Comparison of ENCODE assay signal across 15 mouse cellular contexts in genomic region chr6:146530363-146530762, GRCm38 (mm10). TPM values are rescaled to one million over a fixed set of nuclear protein-coding genes. Genes with fewer than 3 reads are reported as not detected.
DNase-seq lines count a peak whose midpoint lies in the region; ATAC-seq and TF ChIP-seq lines count a peak whose summit lies in the region.
"Had no signal": no experiment of that assay in that cellular context is flagged by ENCODE, and none has a peak within 500 bp of the region (broad histone marks: within the 10 kb centered on the region; RNA-seq: fewer than 3 reads in every experiment).

No protein-coding gene starts in this region.

- no peak for TF ChIP-seq POLR2A in CH12.LX (IDR thresholded peaks at IDR 0.05; ENCODE audit: low read depth, low read length)

- no peak overlapping the region for H3K4me3 ChIP-seq in heart, embryonic 14.5 days (ENCODE audit: control insufficient read depth in 1 of 2, insufficient read depth in 1 of 2, low read depth in 1 of 2, low read length in 2 of 2)
- H3K4me3 ChIP-seq in kidney, postnatal 0 days (replicated peaks; ENCODE audit: low read depth, low read length) = no peak overlapping the region
- no peak overlapping the region for H3K4me3 ChIP-seq in CH12.LX (replicated peaks in 1 of 3; ENCODE audit: low read depth in 2 of 3, low read length in 2 of 3, poor library complexity in 1 of 3)
- no peak overlapping the region for H3K4me3 ChIP-seq in intestine, embryonic 16.5 days (ENCODE audit: low read length)
- H3K4me3 ChIP-seq: embryonic facial prominence, embryonic 13.5 days; midbrain, embryonic 15.5 days had no signal

- no peak for DNase-seq in heart, adult 9 months (ENCODE audit: low spot score in 2 of 2)
- DNase-seq in kidney, postnatal 0 days (ENCODE audit: low spot score) = no peak
- DNase-seq in kidney, postnatal 14 days = no peak
- DNase-seq in CH12.LX (ENCODE audit: extremely low read depth) = peak; percentile 68
- no peak for DNase-seq in urinary bladder, postnatal 36 days (ENCODE audit: low spot score in 2 of 2)
- DNase-seq: cerebellum, adult 11-12 months; cerebellum, postnatal 36 days; gastrocnemius, postnatal 10 days; right cerebral cortex, postnatal 14 days had no signal

- H3K4me1 ChIP-seq in heart, embryonic 14.5 days (ENCODE audit: control insufficient read depth in 2 of 2, insufficient read depth in 2 of 2, low read length in 2 of 2) = peaks cover 9 to 12% of the 10 kb centered on the region in 2 experiments; a peak in 3 of 4 replicates
- H3K4me1 ChIP-seq in kidney, postnatal 0 days (replicated peaks; ENCODE audit: insufficient read depth, low read length) = no peaks in the 10 kb centered on the region
- peaks cover 11 to 27% of the 10 kb centered on the region in 2 experiments for H3K4me1 ChIP-seq in CH12.LX (ENCODE audit: control insufficient read depth in 1 of 2, insufficient read depth in 2 of 2)
- H3K4me1 ChIP-seq in intestine, embryonic 16.5 days (ENCODE audit: control insufficient read depth, insufficient read depth, low read length) = peaks cover 9% of the 10 kb centered on the region; the same call in 1 of the 2 replicates
- H3K4me1 ChIP-seq: midbrain, embryonic 15.5 days had no signal

- no peaks in the 10 kb centered on the region for H3K9me3 ChIP-seq in heart, embryonic 14.5 days (ENCODE audit: control insufficient read depth, low read length)
- no peaks in the 10 kb centered on the region for H3K9me3 ChIP-seq in kidney, postnatal 0 days (replicated peaks; ENCODE audit: low read length)
- H3K9me3 ChIP-seq in CH12.LX (replicated peaks; ENCODE audit: low read length) = no peaks in the 10 kb centered on the region
- H3K9me3 ChIP-seq in intestine, embryonic 16.5 days (ENCODE audit: control insufficient read depth, low read length) = no peaks in the 10 kb centered on the region
- H3K9me3 ChIP-seq: embryonic facial prominence, embryonic 13.5 days; G1E; midbrain, embryonic 15.5 days had no signal

- dilution Hi-C loops in CH12.LX (cut with MboI; ENCODE audit: extremely low pct_ligation_motif_present, extremely low pct_unique_long_range_greater_than_20kb, low sequenced_read_pairs) = no loop called here

- H3K4me2 ChIP-seq in heart, embryonic 14.5 days (ENCODE audit: low read length) = no peak overlapping the region
- no peak overlapping the region for H3K4me2 ChIP-seq in kidney, postnatal 0 days (ENCODE audit: low read length)
- H3K4me2 ChIP-seq in CH12.LX (ENCODE audit: insufficient read depth, low read depth, poor library complexity, severe bottlenecking) = no peak overlapping the region; the same call in 1 of the 2 replicates
- no peak overlapping the region for H3K4me2 ChIP-seq in intestine, embryonic 16.5 days (ENCODE audit: low read depth, low read length)
- H3K4me2 ChIP-seq: embryonic facial prominence, embryonic 13.5 days; midbrain, embryonic 15.5 days had no signal

- H3K9ac ChIP-seq in heart, embryonic 14.5 days (ENCODE audit: low read length) = no peak overlapping the region
- no peak overlapping the region for H3K9ac ChIP-seq in kidney, postnatal 0 days (ENCODE audit: low read depth, low read length)
- H3K9ac ChIP-seq in CH12.LX (ENCODE audit: insufficient read depth, low read depth) = no peak overlapping the region
- no peak overlapping the region for H3K9ac ChIP-seq in intestine, embryonic 16.5 days (ENCODE audit: low read depth, low read length)
- H3K9ac ChIP-seq: embryonic facial prominence, embryonic 13.5 days; midbrain, embryonic 15.5 days had no signal

- no peak for TF ChIP-seq CTCF in kidney, postnatal 0 days (IDR thresholded peaks at IDR 0.05; ENCODE audit: low read depth)
- no peak for TF ChIP-seq CTCF in CH12.LX (conservative IDR thresholded peaks at IDR 0.05 in 1 of 2, IDR thresholded peaks at IDR 0.05 in 1 of 2; ENCODE audit: low read depth in 2 of 2, low read length in 2 of 2)

- H3K36me3 ChIP-seq in heart, embryonic 14.5 days (ENCODE audit: control insufficient read depth, insufficient read depth, low read length) = no peaks in the 10 kb centered on the region
- no peaks in the 10 kb centered on the region for H3K36me3 ChIP-seq in kidney, postnatal 0 days (ENCODE audit: insufficient read depth, low read length)
- no peaks in the 10 kb centered on the region for H3K36me3 ChIP-seq in CH12.LX (replicated peaks in 1 of 2; ENCODE audit: control insufficient read depth in 1 of 2, insufficient read depth in 1 of 2, low read length in 1 of 2)
- no peaks in the 10 kb centered on the region for H3K36me3 ChIP-seq in intestine, embryonic 16.5 days (ENCODE audit: control insufficient read depth, insufficient read depth, low read length)
- H3K36me3 ChIP-seq: embryonic facial prominence, embryonic 13.5 days; G1E; midbrain, embryonic 15.5 days had no signal

- no peaks in the 10 kb centered on the region for H3K79me2 ChIP-seq in CH12.LX (replicated peaks; ENCODE audit: control insufficient read depth, extremely low read depth, insufficient read depth, poor library complexity, severe bottlenecking)

- peak overlapping the region; percentile 79 to 82 for H3K27ac ChIP-seq in heart, embryonic 14.5 days (replicated peaks in 1 of 2; ENCODE audit: control insufficient read depth in 1 of 2, insufficient read depth in 1 of 2, low read depth in 2 of 2, low read length in 2 of 2)
- H3K27ac ChIP-seq in kidney, postnatal 0 days = no peak overlapping the region
- no peak overlapping the region for H3K27ac ChIP-seq in CH12.LX (ENCODE audit: insufficient read depth, low read depth)
- H3K27ac ChIP-seq in intestine, embryonic 16.5 days (ENCODE audit: low read length) = no peak overlapping the region
- H3K27ac ChIP-seq: embryonic facial prominence, embryonic 13.5 days; macrophage; midbrain, embryonic 15.5 days had no signal

- 67% methylated on average over 7 of the region's 7 CpGs for WGBS in heart, embryonic 14.5 days
- WGBS in kidney, postnatal 0 days = 29% methylated on average over 7 of the region's 7 CpGs
- WGBS in intestine, embryonic 16.5 days = 29% methylated on average over 7 of the region's 7 CpGs

- peak; percentile 42; the same call in 1 of the 2 replicates for ATAC-seq in heart, embryonic 14.5 days (ENCODE audit: insufficient number of reproducible peaks, insufficient read depth, low FRiP score, low read depth)
- ATAC-seq in kidney, postnatal 0 days (replicated peaks; ENCODE audit: low FRiP score, low read depth) = peak; percentile 59; the same call in 1 of the 2 replicates
- ATAC-seq in intestine, embryonic 16.5 days = peak; percentile 46; the same call in 1 of the 2 replicates
- ATAC-seq: midbrain, embryonic 15.5 days had no signal

- in situ Hi-C loops in CH12.LX (cut with MboI; ENCODE audit: low pct_ligation_motif_present, low pct_unique_long_range_greater_than_20kb, low sequenced_read_pairs) = no loop called here

- no peaks in the 10 kb centered on the region for H3K27me3 ChIP-seq in heart, embryonic 14.5 days (ENCODE audit: control insufficient read depth, insufficient read depth, low read length)
- no peaks in the 10 kb centered on the region for H3K27me3 ChIP-seq in kidney, postnatal 0 days (ENCODE audit: insufficient read depth, low read length)
- peaks cover 3% of the 10 kb centered on the region for H3K27me3 ChIP-seq in CH12.LX (replicated peaks)
- no peaks in the 10 kb centered on the region for H3K27me3 ChIP-seq in intestine, embryonic 16.5 days (replicated peaks; ENCODE audit: control insufficient read depth, insufficient read depth, low read length)
- H3K27me3 ChIP-seq: embryonic facial prominence, embryonic 13.5 days; midbrain, embryonic 15.5 days had no signal

- peak; percentile 89 for TF ChIP-seq EP300 in CH12.LX (IDR thresholded peaks at IDR 0.05; ENCODE audit: low read length)

- TF ChIP-seq RAD21 in CH12.LX (IDR thresholded peaks at IDR 0.05; ENCODE audit: low read depth, low read length) = no peak; the same call in 1 of the 2 replicates

TF ChIP-seq in CH12.LX, 34 proteins besides CTCF, POLR2A, EP300 and RAD21:
- TF ChIP-seq MAFK (IDR thresholded peaks at IDR 0.05; ENCODE audit: insufficient replicate concordance, low read length) (peak; percentile 78), ETS1 (conservative IDR thresholded peaks at IDR 0.05; ENCODE audit: low read depth, low read length) (peak; percentile 68), BHLHE40 (IDR thresholded peaks at IDR 0.05; ENCODE audit: low read depth, low read length) (peak; percentile 92), IRF4 (IDR thresholded peaks at IDR 0.05; ENCODE audit: low read depth, low read length) (peak; percentile 56), MAX (IDR thresholded peaks at IDR 0.05; ENCODE audit: low read length) (peak; percentile 71; the same call in 1 of the 2 replicates), ZMIZ1 (IDR thresholded peaks at IDR 0.05; ENCODE audit: low read depth, low read length) (no peak), TCF12 (IDR thresholded peaks at IDR 0.05; ENCODE audit: low read depth, low read length) (peak; percentile 54), MYC (IDR thresholded peaks at IDR 0.05; ENCODE audit: low read depth, low read length) (peak; percentile 60), HCFC1 (IDR thresholded peaks at IDR 0.05; ENCODE audit: low read depth, low read length) (no peak)

RNA-seq across cellular contexts. Expression of gene Itpr2, which starts 28.3 kb away (rescaled TPM):
- 43.4 and 46.1 TPM in 2 replicates for polyA plus RNA-seq in heart, embryonic 14.5 days (2014; fragmentation: Nextera tagmentation; extraction: Ambion mirVana)
- polyA plus RNA-seq in kidney, postnatal 0 days (2015; fragmentation: Nextera tagmentation; extraction: Ambion mirVana) = 17.3 and 17.4 TPM in 2 replicates
- total RNA-seq in CH12.LX (2012; rRNA removed) (4.7 and 8.9 TPM in 2 replicates), CH12.LX (2014; rRNA removed) (2.2 and 3.5 TPM in 2 replicates)
- 3.4 and 4.4 TPM in 2 replicates for polyA plus RNA-seq in CH12.LX (2012; ENCODE audit: insufficient read length, low read depth)
- polyA plus RNA-seq in intestine, embryonic 16.5 days (2015; fragmentation: Nextera tagmentation; extraction: Ambion mirVana) = 7.5 and 8.5 TPM in 2 replicates

RNA-seq across cellular contexts. Expression of gene Fgfr1op2, which starts 46.6 kb away (rescaled TPM):
- polyA plus RNA-seq in heart, embryonic 14.5 days (2014; fragmentation: Nextera tagmentation; extraction: Ambion mirVana) = 89.0 and 95.3 TPM in 2 replicates
- 91.1 and 95.4 TPM in 2 replicates for polyA plus RNA-seq in kidney, postnatal 0 days (2015; fragmentation: Nextera tagmentation; extraction: Ambion mirVana)
- total RNA-seq in CH12.LX (2012; rRNA removed) (80.0 and 94.1 TPM in 2 replicates), CH12.LX (2014; rRNA removed) (69.3 and 73.0 TPM in 2 replicates)
- polyA plus RNA-seq in CH12.LX (2012; ENCODE audit: insufficient read length, low read depth) = 101 and 104 TPM in 2 replicates
- 86.0 and 86.6 TPM in 2 replicates for polyA plus RNA-seq in intestine, embryonic 16.5 days (2015; fragmentation: Nextera tagmentation; extraction: Ambion mirVana)

RNA-seq across cellular contexts. Expression of gene Ints13, which starts 47.3 kb away (rescaled TPM):
- polyA plus RNA-seq in heart, embryonic 14.5 days (2014; fragmentation: Nextera tagmentation; extraction: Ambion mirVana) = 41.3 and 42.7 TPM in 2 replicates
- 49.4 and 53.7 TPM in 2 replicates for polyA plus RNA-seq in kidney, postnatal 0 days (2015; fragmentation: Nextera tagmentation; extraction: Ambion mirVana)
- 31.9 and 42.6 TPM in 2 replicates for total RNA-seq in CH12.LX (2012; rRNA removed)
- total RNA-seq in CH12.LX (2014; rRNA removed) = 50.5 and 63.7 TPM in 2 replicates
- polyA plus RNA-seq in CH12.LX (2012; ENCODE audit: insufficient read length, low read depth) = 51.9 and 66.1 TPM in 2 replicates
- 44.3 and 47.4 TPM in 2 replicates for polyA plus RNA-seq in intestine, embryonic 16.5 days (2015; fragmentation: Nextera tagmentation; extraction: Ambion mirVana)

Comparison
In these comparisons a context has a peak if more than half of its experiments do, and no peak if none do; other contexts are left out.
1. H3K27ac ChIP-seq: peak in heart, embryonic 14.5 days (2 of 2); none in kidney, postnatal 0 days (single experiment), CH12.LX (single experiment) and intestine, embryonic 16.5 days (single experiment).
2. Peak in every context shown above with its lines, with median percentiles within 50 percentile points of each other: ATAC-seq.